Mouse (Mus musculus): ENCODE data around the gene Tm4sf20. TPM values are rescaled to one million over a fixed set of nuclear protein-coding genes. Genes with fewer than 3 reads are reported as not detected.

Tm4sf20 gene
- polyA plus RNA-seq, 1 experiment from 2014 or later: not detected

- Histone ChIP-seq H3K27ac (ENCODE audit: low read depth, low read length) (no peak within 1 kb of the TSS), H3K9ac (ENCODE audit: low read depth, low read length) (no peak within 1 kb of the TSS), H3K36me3 (ENCODE audit: control insufficient read depth, insufficient read depth, low read length) (no peaks in the 10 kb centered on the region), H3K4me2 (no peak within 1 kb of the TSS), H3K4me3 (ENCODE audit: low read depth, low read length) (no peak within 1 kb of the TSS), H3K4me1 (replicated peaks; ENCODE audit: control insufficient read depth, insufficient read depth, low read length) (no peaks in the 10 kb centered on the region), H3K27me3 (replicated peaks; ENCODE audit: control insufficient read depth, insufficient read depth, low read length) (no peaks in the 10 kb centered on the region), H3K9me3 (ENCODE audit: control insufficient read depth, low read length) (no peaks in the 10 kb centered on the region)
- WGBS: 70% methylated on average over 15 of the region's 15 CpGs
- ATAC-seq (replicated peaks; ENCODE audit: low FRiP score) (peak; percentile 12; the same call in 1 of the 2 replicates), DNase-seq (ENCODE audit: low spot score) (no peak)
These were observed 2.8 kb upstream of the Tm4sf20 start, which contains the start of gene Gm47791 for GRCm38 (mm10) chr1:82771022-82771586. Gene Gm47791 (minus strand): TSS chr1:82771243.

DNA sequence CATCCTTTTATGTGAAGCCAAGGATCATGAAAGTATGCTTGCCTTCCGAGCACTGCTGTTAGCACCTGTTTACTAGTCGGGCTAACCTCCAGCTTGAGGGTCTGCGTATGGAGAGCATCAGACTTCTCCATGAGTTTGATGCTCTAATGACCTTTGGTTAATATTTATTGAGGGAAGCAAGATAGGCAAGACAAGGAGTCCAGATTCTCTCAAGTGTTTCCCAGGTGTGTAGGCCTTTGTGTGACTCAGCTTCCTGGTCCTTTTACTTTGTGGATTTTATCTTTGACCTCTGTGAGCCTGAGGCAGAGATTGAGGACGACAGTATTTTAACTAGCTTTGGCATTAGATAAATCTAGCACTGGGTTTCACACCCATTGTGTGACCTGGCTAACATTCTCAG, 1.6 kb downstream of the Tm4sf20 start:
- no peak for DNase-seq (ENCODE audit: low spot score)
- Histone ChIP-seq H3K27me3 (replicated peaks; ENCODE audit: control insufficient read depth, insufficient read depth, low read length) (no peaks in the 10 kb centered on the region), H3K9me3 (ENCODE audit: control insufficient read depth, low read length) (peaks cover 2% of the 10 kb centered on the region; the same call in 1 of the 2 replicates), H3K9ac (ENCODE audit: low read depth, low read length) (no peak overlapping the region), H3K4me2 (no peak overlapping the region), H3K4me3 (ENCODE audit: low read depth, low read length) (no peak overlapping the region), H3K4me1 (replicated peaks; ENCODE audit: control insufficient read depth, insufficient read depth, low read length) (no peaks in the 10 kb centered on the region), H3K27ac (ENCODE audit: low read depth, low read length) (no peak overlapping the region), H3K36me3 (ENCODE audit: control insufficient read depth, insufficient read depth, low read length) (no peaks in the 10 kb centered on the region)
- ATAC-seq (replicated peaks; ENCODE audit: low FRiP score): no peak
- 65% methylated on average over 4 of the region's 4 CpGs for WGBS

DNA sequence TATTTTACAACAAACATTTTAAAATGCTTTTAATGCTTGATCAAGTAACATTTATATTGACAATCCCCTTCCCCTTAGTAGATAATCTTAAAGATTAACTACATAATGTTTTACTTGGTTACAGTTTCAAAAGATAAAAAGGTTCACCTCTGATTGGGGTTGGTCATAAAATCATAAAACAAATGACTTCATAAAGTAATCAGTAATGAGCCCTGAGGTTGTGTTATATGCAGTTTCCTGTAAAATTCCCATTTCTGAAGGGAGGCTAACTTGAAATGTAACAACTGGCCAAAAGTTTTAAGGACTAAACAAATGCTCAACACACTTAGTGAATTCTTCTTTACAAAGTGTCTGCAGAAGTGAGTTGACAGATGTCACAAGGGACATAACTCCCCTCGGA, 2.0 kb downstream of the Tm4sf20 start:
- Histone ChIP-seq H3K9ac (ENCODE audit: low read depth, low read length) (no peak overlapping the region), H3K36me3 (ENCODE audit: control insufficient read depth, insufficient read depth, low read length) (no peaks in the 10 kb centered on the region), H3K4me3 (ENCODE audit: low read depth, low read length) (no peak overlapping the region), H3K4me2 (no peak overlapping the region), H3K27ac (ENCODE audit: low read depth, low read length) (no peak overlapping the region), H3K4me1 (replicated peaks; ENCODE audit: control insufficient read depth, insufficient read depth, low read length) (no peaks in the 10 kb centered on the region), H3K27me3 (replicated peaks; ENCODE audit: control insufficient read depth, insufficient read depth, low read length) (no peaks in the 10 kb centered on the region), H3K9me3 (ENCODE audit: control insufficient read depth, low read length) (peaks cover 2% of the 10 kb centered on the region; the same call in 1 of the 2 replicates)
- DNase-seq (ENCODE audit: low spot score): no peak
- WGBS: 50% methylated on average over 1 of the region's 1 CpGs
- no peak for ATAC-seq (replicated peaks; ENCODE audit: low FRiP score)

DNA sequence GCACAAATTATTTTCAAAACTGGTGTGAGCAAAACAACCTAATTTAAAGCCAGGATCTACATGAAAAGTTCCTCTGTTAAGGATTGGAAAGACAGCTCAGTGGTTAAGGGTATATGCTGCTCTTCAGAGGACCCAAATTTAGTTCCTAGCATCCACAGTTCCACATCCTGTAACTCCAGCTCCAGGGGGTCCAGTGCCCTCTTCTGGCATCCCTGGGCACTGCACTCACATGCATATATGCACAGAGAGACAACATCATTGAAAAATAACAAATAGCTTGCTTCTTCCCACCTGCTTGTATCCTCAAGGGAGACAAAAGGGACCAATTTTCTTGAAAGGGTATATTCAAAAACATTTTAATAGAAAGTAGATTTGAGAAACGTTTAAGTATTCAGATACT, 6.0 kb downstream of the Tm4sf20 start:
- Histone ChIP-seq H3K27ac (ENCODE audit: low read depth, low read length) (no peak overlapping the region), H3K9me3 (ENCODE audit: control insufficient read depth, low read length) (peaks cover 2% of the 10 kb centered on the region; the same call in 1 of the 2 replicates), H3K4me3 (ENCODE audit: low read depth, low read length) (no peak overlapping the region), H3K4me1 (replicated peaks; ENCODE audit: control insufficient read depth, insufficient read depth, low read length) (no peaks in the 10 kb centered on the region), H3K9ac (ENCODE audit: low read depth, low read length) (no peak overlapping the region), H3K27me3 (replicated peaks; ENCODE audit: control insufficient read depth, insufficient read depth, low read length) (no peaks in the 10 kb centered on the region), H3K4me2 (no peak overlapping the region), H3K36me3 (ENCODE audit: control insufficient read depth, insufficient read depth, low read length) (peaks cover 2% of the 10 kb centered on the region; the same call in 1 of the 2 replicates)
- ATAC-seq (replicated peaks; ENCODE audit: low FRiP score) (no peak), DNase-seq (ENCODE audit: low spot score) (no peak)
- WGBS: 82% methylated on average over 1 of the region's 1 CpGs

GRCm38 (mm10) chr1:82761454-82762169, 6.6 kb downstream of the Tm4sf20 start:
- Histone ChIP-seq H3K9ac (ENCODE audit: low read depth, low read length) (no peak overlapping the region), H3K27ac (ENCODE audit: low read depth, low read length) (no peak overlapping the region), H3K4me1 (replicated peaks; ENCODE audit: control insufficient read depth, insufficient read depth, low read length) (no peaks in the 10 kb centered on the region), H3K36me3 (ENCODE audit: control insufficient read depth, insufficient read depth, low read length) (peaks cover 2% of the 10 kb centered on the region; the same call in 1 of the 2 replicates), H3K4me3 (ENCODE audit: low read depth, low read length) (no peak overlapping the region), H3K4me2 (no peak overlapping the region), H3K9me3 (ENCODE audit: control insufficient read depth, low read length) (peaks cover 2% of the 10 kb centered on the region; the same call in 1 of the 2 replicates), H3K27me3 (replicated peaks; ENCODE audit: control insufficient read depth, insufficient read depth, low read length) (no peaks in the 10 kb centered on the region)
- DNase-seq (ENCODE audit: low spot score): no peak
- 74% methylated on average over 8 of the region's 8 CpGs for WGBS
- ATAC-seq (replicated peaks; ENCODE audit: low FRiP score): no peak

DNA sequence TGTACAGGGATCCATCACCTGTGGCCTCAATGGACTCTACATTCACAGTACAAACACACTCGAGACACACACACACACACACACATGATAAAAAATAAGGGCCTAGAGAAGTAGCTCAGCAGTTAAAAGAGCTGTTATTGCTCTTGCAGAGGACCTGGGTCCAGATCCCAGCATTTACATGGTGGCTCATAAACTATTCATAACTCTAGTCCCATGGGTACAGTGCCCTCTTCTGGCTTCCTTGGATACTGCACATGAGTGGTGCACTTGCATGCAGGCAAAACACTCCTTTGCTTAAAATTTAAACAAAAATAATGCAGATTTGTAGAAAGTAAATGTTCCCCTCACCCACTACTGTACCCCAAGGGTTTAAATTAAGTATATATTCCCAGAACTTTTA, 8.7 kb downstream of the Tm4sf20 start:
- peaks cover 2% of the 10 kb centered on the region; the same call in 1 of the 2 replicates for H3K9me3 ChIP-seq (ENCODE audit: control insufficient read depth, low read length)
- no peak overlapping the region for H3K27ac ChIP-seq (ENCODE audit: low read depth, low read length)
- H3K4me1 ChIP-seq (replicated peaks; ENCODE audit: control insufficient read depth, insufficient read depth, low read length): no peaks in the 10 kb centered on the region
- no peak overlapping the region for H3K4me3 ChIP-seq (ENCODE audit: low read depth, low read length)
- no peaks in the 10 kb centered on the region for H3K27me3 ChIP-seq (replicated peaks; ENCODE audit: control insufficient read depth, insufficient read depth, low read length)
- no peak overlapping the region for H3K4me2 ChIP-seq
- peaks cover 13% of the 10 kb centered on the region for H3K36me3 ChIP-seq (ENCODE audit: control insufficient read depth, insufficient read depth, low read length)
- no peak overlapping the region for H3K9ac ChIP-seq (ENCODE audit: low read depth, low read length)
- DNase-seq (ENCODE audit: low spot score) (no peak), ATAC-seq (replicated peaks; ENCODE audit: low FRiP score) (no peak)
- 75% methylated on average over 1 of the region's 1 CpGs for WGBS

DNA sequence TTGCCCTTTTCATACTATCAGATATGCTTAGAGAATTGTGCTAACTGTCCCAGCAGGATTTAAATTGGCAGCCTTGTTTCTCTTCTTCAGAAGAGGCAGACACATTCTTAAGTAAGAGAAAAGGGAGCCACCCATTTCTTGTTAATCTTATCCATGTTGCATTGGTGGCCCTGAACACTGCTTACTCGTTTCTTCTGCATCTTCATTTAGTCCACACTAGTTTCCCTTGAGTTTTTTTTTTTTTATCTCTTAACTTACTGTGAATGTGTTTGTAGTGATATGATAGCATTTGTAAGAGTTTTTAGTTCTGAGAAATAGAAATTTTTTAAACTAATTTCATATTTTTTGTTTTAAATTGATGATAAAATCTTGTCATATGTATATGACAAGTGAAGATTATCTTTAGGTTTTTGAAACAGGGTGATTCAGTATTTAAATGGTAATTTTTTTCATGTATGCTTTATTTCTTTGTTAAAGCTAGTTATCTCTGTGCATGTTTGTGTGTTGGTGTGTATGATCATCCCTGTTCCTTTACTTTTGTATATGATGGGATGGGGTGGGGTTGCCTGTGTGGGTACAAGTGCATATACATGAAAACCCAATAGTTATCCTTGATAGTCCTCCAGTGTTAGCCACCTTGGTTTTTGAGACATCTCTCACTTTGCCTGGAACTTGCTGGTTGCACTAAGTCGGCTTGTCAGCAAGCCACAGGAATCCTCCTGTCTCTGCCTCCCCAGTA, 20.4 kb downstream of the Tm4sf20 start:
- Histone ChIP-seq H3K9me3 (ENCODE audit: control insufficient read depth, low read length) (no peaks in the 10 kb centered on the region), H3K4me3 (ENCODE audit: low read depth, low read length) (no peak overlapping the region), H3K4me2 (no peak overlapping the region), H3K9ac (ENCODE audit: low read depth, low read length) (no peak overlapping the region), H3K4me1 (replicated peaks; ENCODE audit: control insufficient read depth, insufficient read depth, low read length) (0 out of 2 replicates have a peak, but pooled peaks cover 2% of the 10 kb centered on the region), H3K27me3 (replicated peaks; ENCODE audit: control insufficient read depth, insufficient read depth, low read length) (no peaks in the 10 kb centered on the region), H3K27ac (ENCODE audit: low read depth, low read length) (0 out of 2 replicates have a peak overlapping the region, but pooled peaks have one; percentile 5), H3K36me3 (ENCODE audit: control insufficient read depth, insufficient read depth, low read length) (peaks cover 8% of the 10 kb centered on the region; the same call in 1 of the 2 replicates)
- 62% methylated on average over 2 of the region's 2 CpGs for WGBS
- DNase-seq (ENCODE audit: low spot score) (no peak), ATAC-seq (replicated peaks; ENCODE audit: low FRiP score) (peak; percentile 78)

DNA sequence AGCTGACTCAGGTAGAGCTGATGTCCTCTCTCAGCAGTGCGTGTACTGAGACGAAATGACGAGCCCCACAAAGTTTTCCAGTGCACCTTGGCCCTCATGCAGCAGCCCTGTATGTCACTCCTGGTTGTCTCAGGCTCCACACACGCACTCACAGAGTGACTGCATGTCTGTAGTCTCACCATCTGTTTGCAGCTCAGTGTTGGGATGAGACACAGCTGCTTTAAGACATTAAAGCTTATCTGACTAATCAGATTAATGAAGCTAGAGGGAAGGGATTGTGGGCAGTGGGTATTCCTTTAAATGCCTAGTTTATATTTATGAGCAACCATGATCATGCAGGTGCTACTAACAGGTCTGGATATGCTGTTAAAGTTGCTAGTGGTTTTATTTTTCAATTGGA, 21.9 kb downstream of the Tm4sf20 start:
- 0 out of 2 replicates have a peak, but pooled peaks cover 2% of the 10 kb centered on the region for H3K4me1 ChIP-seq (replicated peaks; ENCODE audit: control insufficient read depth, insufficient read depth, low read length)
- peaks cover 6% of the 10 kb centered on the region; the same call in 1 of the 2 replicates for H3K36me3 ChIP-seq (ENCODE audit: control insufficient read depth, insufficient read depth, low read length)
- no peak overlapping the region for H3K4me2 ChIP-seq
- H3K9ac ChIP-seq (ENCODE audit: low read depth, low read length): no peak overlapping the region
- no peaks in the 10 kb centered on the region for H3K27me3 ChIP-seq (replicated peaks; ENCODE audit: control insufficient read depth, insufficient read depth, low read length)
- 92% methylated on average over 4 of the region's 4 CpGs for WGBS
- H3K9me3 ChIP-seq (ENCODE audit: control insufficient read depth, low read length): no peaks in the 10 kb centered on the region
- no peak for ATAC-seq (replicated peaks; ENCODE audit: low FRiP score)
- no peak overlapping the region for H3K27ac ChIP-seq (ENCODE audit: low read depth, low read length)
- no peak overlapping the region for H3K4me3 ChIP-seq (ENCODE audit: low read depth, low read length)
- no peak for DNase-seq (ENCODE audit: low spot score)
